Comparison of ENCODE assay signal across 1 mouse cellular context in genomic region chr1:87910428-87910827, GRCm38 (mm10).
TF ChIP-seq lines count a peak whose summit lies in the region.

No protein-coding gene starts in this region.

TF ChIP-seq in MEL, 35 proteins besides CTCF, POLR2A, EP300 and RAD21 (continued from another document):
- TF ChIP-seq MAX (IDR thresholded peaks at IDR 0.05; ENCODE audit: low read length): no peak
- TF ChIP-seq HCFC1 (IDR thresholded peaks at IDR 0.05; ENCODE audit: low read depth, low read length): no peak
- TF ChIP-seq ZNF384 (IDR thresholded peaks at IDR 0.05; ENCODE audit: low read depth, low read length): no peak
